Mouse (Mus musculus) embryonic facial prominence, embryonic 15.5 days (tissue): ENCODE data around the gene Pcbp3. TPM values are rescaled to one million over a fixed set of nuclear protein-coding genes. Genes with fewer than 3 reads are reported as not detected.
"Not testable (repeated sequence)": the region's sequence is repeated elsewhere in the genome, so short reads cannot be mapped to it uniquely, and the experiment has no call there.

Source experiments
- ATAC-seq: fragments of 200-750 bp; cut with Nextera tagmentation; 2 replicates; pipeline ENCODE4 v1.8.0; 2017; ENCODE audit warnings: low read depth, moderate TSS enrichment; ENCODE audit not compliant: insufficient number of reproducible peaks, low FRiP score, low TSS enrichment
- H3K27ac ChIP-seq: fragments of 300-500 bp; sonication (generic); replicated peaks from 2 replicates; pipeline ENCODE4 v1.5.1; 2015; ENCODE audit warnings: mild to moderate bottlenecking, inconsistent platforms
- H3K27me3 ChIP-seq: fragments of 300-500 bp; sonication (generic); 2 replicates; pipeline ENCODE4 v1.6.1; 2015; ENCODE audit warnings: inconsistent platforms
- H3K36me3 ChIP-seq: fragments of 300-500 bp; sonication (generic); 2 replicates; pipeline ENCODE4 v1.6.1; 2015; ENCODE audit warnings: mild to moderate bottlenecking, inconsistent platforms
- H3K4me1 ChIP-seq: fragments of 300-500 bp; sonication (generic); 2 replicates; pipeline ENCODE4 v1.6.1; 2015; ENCODE audit warnings: inconsistent platforms
- H3K4me2 ChIP-seq: fragments of 300-500 bp; sonication (generic); replicated peaks from 2 replicates; pipeline ENCODE4 v1.6.1; 2015; ENCODE audit warnings: mild to moderate bottlenecking, inconsistent platforms
- H3K4me3 ChIP-seq: fragments of 300-500 bp; sonication (generic); replicated peaks from 2 replicates; pipeline ENCODE4 v1.5.1; 2015; ENCODE audit warnings: mild to moderate bottlenecking, inconsistent platforms
- H3K9ac ChIP-seq: fragments of 300-500 bp; sonication (generic); 2 replicates; pipeline ENCODE4 v1.6.1; 2015; ENCODE audit warnings: inconsistent platforms
- H3K9me3 ChIP-seq: fragments of 300-500 bp; sonication (generic); replicated peaks from 2 replicates; pipeline ENCODE4 v1.6.1; 2016; ENCODE audit warnings: inconsistent platforms
- WGBS: fragments of 180-500 bp; shearing (Covaris S2); methylation state at CpG from one replicate; pipeline ENCODE4 v1.1.7; 2015; 5-methylcytosine and 5-hydroxymethylcytosine counted together
- polyA plus RNA-seq: library from polyadenylated mRNA; unstranded; fragments of >200 nt; fragmentation: Nextera tagmentation; extraction: Ambion mirVana; gene quantifications from 2 replicates; pipeline ENCODE4 v1.2.1, GENCODE M21; 2015

Gene Pcbp3
- polyA plus RNA-seq, 1 experiment from 2014 or later: 27.7 TPM

- WGBS: 72% methylated on average over 6 of the region's 6 CpGs
- H3K4me1 ChIP-seq, H3K27me3 ChIP-seq, H3K4me2 ChIP-seq, ATAC-seq, H3K36me3 ChIP-seq, H3K27ac ChIP-seq, H3K9me3 ChIP-seq, H3K4me3 ChIP-seq, H3K9ac ChIP-seq: not testable (repeated sequence)
These were observed 10.6 kb upstream of the Pcbp3 start for GRCm38 (mm10) chr10:76972318-76972717.

- Histone ChIP-seq H3K4me1 (peaks cover 4% of the 10 kb centered on the region; the same call in 1 of the 2 replicates), H3K9me3 (no peaks in the 10 kb centered on the region), H3K27me3 (no peaks in the 10 kb centered on the region), H3K4me3 (no peak overlapping the region), H3K4me2 (no peak overlapping the region), H3K27ac (no peak overlapping the region), H3K9ac (no peak overlapping the region), H3K36me3 (no peaks in the 10 kb centered on the region)
- no peak for ATAC-seq
- WGBS: 78% methylated on average over 7 of the region's 7 CpGs
These were observed 9.3 kb upstream of the Pcbp3 start for GRCm38 (mm10) chr10:76970974-76971373.

- H3K9me3 ChIP-seq: no peaks in the 10 kb centered on the region
- no peak overlapping the region; the same call in 1 of the 2 replicates for H3K27ac ChIP-seq
These were observed 2.7 kb upstream of the Pcbp3 start for GRCm38 (mm10) chr10:76964436-76964835.

GRCm38 (mm10) chr10:76963997-76964396 is 2.3 kb upstream of the Pcbp3 start:
- Histone ChIP-seq H3K27ac (no peak overlapping the region; the same call in 1 of the 2 replicates), H3K9ac (no peak overlapping the region), H3K27me3 (no peaks in the 10 kb centered on the region), H3K36me3 (no peaks in the 10 kb centered on the region), H3K9me3 (no peaks in the 10 kb centered on the region), H3K4me1 (peaks cover 49% of the 10 kb centered on the region), H3K4me2 (no peak overlapping the region), H3K4me3 (no peak overlapping the region)
- WGBS: 16% methylated on average over 9 of the region's 9 CpGs
- no peak for ATAC-seq

More at GRCm38 (mm10) chr10:76964436-76964835, 2.7 kb upstream of the Pcbp3 start:
- Histone ChIP-seq H3K4me2 (no peak overlapping the region), H3K9ac (no peak overlapping the region), H3K36me3 (no peaks in the 10 kb centered on the region), H3K4me3 (no peak overlapping the region), H3K27me3 (no peaks in the 10 kb centered on the region), H3K4me1 (peaks cover 49% of the 10 kb centered on the region)
- ATAC-seq: no peak
- 8% methylated on average over 6 of the region's 6 CpGs for WGBS

GRCm38 (mm10) chr10:76961156-76961555 is 531 bp downstream of the Pcbp3 start:
- H3K36me3 ChIP-seq: no peaks in the 10 kb centered on the region
- no peaks in the 10 kb centered on the region for H3K27me3 ChIP-seq
- H3K9ac ChIP-seq: peak overlapping the region; percentile 71
- ATAC-seq: no peak
- 9% methylated on average over 11 of the region's 11 CpGs for WGBS
- H3K4me2 ChIP-seq: peak overlapping the region; percentile 99
- no peaks in the 10 kb centered on the region for H3K9me3 ChIP-seq
- peaks cover 48% of the 10 kb centered on the region for H3K4me1 ChIP-seq
- H3K27ac ChIP-seq: no peak overlapping the region
- peak overlapping the region; percentile 66 for H3K4me3 ChIP-seq

GRCm38 (mm10) chr10:76958201-76958600 is 3.5 kb downstream of the Pcbp3 start:
- Histone ChIP-seq H3K4me3 (no peak overlapping the region), H3K27me3 (no peaks in the 10 kb centered on the region), H3K4me1 (peaks cover 20% of the 10 kb centered on the region), H3K27ac (no peak overlapping the region), H3K9ac (no peak overlapping the region), H3K4me2 (no peak overlapping the region), H3K36me3 (no peaks in the 10 kb centered on the region), H3K9me3 (no peaks in the 10 kb centered on the region)
- WGBS: 48% methylated on average over 3 of the region's 3 CpGs
- ATAC-seq: no peak

- 19% methylated on average over 6 of the region's 6 CpGs for WGBS
- H3K27me3 ChIP-seq: no peaks in the 10 kb centered on the region
- peaks cover 8% of the 10 kb centered on the region for H3K4me1 ChIP-seq
- no peak overlapping the region for H3K9ac ChIP-seq
- no peak overlapping the region for H3K4me2 ChIP-seq
- H3K4me3 ChIP-seq: no peak overlapping the region
- H3K27ac ChIP-seq: no peak overlapping the region
- no peaks in the 10 kb centered on the region for H3K9me3 ChIP-seq
- no peaks in the 10 kb centered on the region for H3K36me3 ChIP-seq
- ATAC-seq: no peak
These were observed 5.5 kb downstream of the Pcbp3 start for GRCm38 (mm10) chr10:76956200-76956599.

GRCm38 (mm10) chr10:76941038-76941437 is 20.6 kb downstream of the Pcbp3 start:
- ATAC-seq: no peak
- Histone ChIP-seq H3K9ac (no peak overlapping the region), H3K4me1 (no peaks in the 10 kb centered on the region), H3K9me3 (no peaks in the 10 kb centered on the region), H3K27me3 (no peaks in the 10 kb centered on the region), H3K4me2 (no peak overlapping the region), H3K4me3 (no peak overlapping the region), H3K27ac (no peak overlapping the region), H3K36me3 (no peaks in the 10 kb centered on the region)
- WGBS: 59% methylated on average over 4 of the region's 4 CpGs

- Histone ChIP-seq H3K4me2 (no peak overlapping the region), H3K9me3 (no peaks in the 10 kb centered on the region), H3K36me3 (no peaks in the 10 kb centered on the region), H3K4me1 (0 out of 2 replicates have a peak, but pooled peaks cover 3% of the 10 kb centered on the region), H3K9ac (no peak overlapping the region), H3K27me3 (no peaks in the 10 kb centered on the region), H3K27ac (no peak overlapping the region), H3K4me3 (no peak overlapping the region)
- no peak for ATAC-seq
- 87% methylated on average over 6 of the region's 6 CpGs for WGBS
These were observed 24.9 kb downstream of the Pcbp3 start for GRCm38 (mm10) chr10:76936827-76937226.

- no peak for ATAC-seq
- Histone ChIP-seq H3K27ac (no peak overlapping the region), H3K36me3 (no peaks in the 10 kb centered on the region), H3K4me1 (0 out of 2 replicates have a peak, but pooled peaks cover 3% of the 10 kb centered on the region), H3K27me3 (no peaks in the 10 kb centered on the region), H3K4me2 (no peak overlapping the region), H3K9me3 (no peaks in the 10 kb centered on the region), H3K4me3 (no peak overlapping the region), H3K9ac (no peak overlapping the region)
- 75% methylated on average over 5 of the region's 5 CpGs for WGBS
These were observed 26.9 kb downstream of the Pcbp3 start for GRCm38 (mm10) chr10:76934805-76935204.

- 0 out of 2 replicates have a peak, but pooled peaks cover 3% of the 10 kb centered on the region for H3K4me1 ChIP-seq
- H3K4me2 ChIP-seq: no peak overlapping the region
- H3K9ac ChIP-seq: no peak overlapping the region
- no peak overlapping the region for H3K27ac ChIP-seq
- no peaks in the 10 kb centered on the region for H3K36me3 ChIP-seq
- no peaks in the 10 kb centered on the region for H3K27me3 ChIP-seq
- 80% methylated on average over 1 of the region's 1 CpGs for WGBS
- ATAC-seq: no peak
- H3K9me3 ChIP-seq: no peaks in the 10 kb centered on the region
- H3K4me3 ChIP-seq: no peak overlapping the region
These were observed 29.9 kb downstream of the Pcbp3 start for GRCm38 (mm10) chr10:76931794-76932193.

- H3K9me3 ChIP-seq: no peaks in the 10 kb centered on the region
- H3K4me3 ChIP-seq: no peak overlapping the region
- H3K27ac ChIP-seq: no peak overlapping the region
- H3K4me2 ChIP-seq: no peak overlapping the region
- WGBS: 60% methylated on average over 6 of the region's 6 CpGs
- no peak overlapping the region for H3K9ac ChIP-seq
- no peaks in the 10 kb centered on the region for H3K36me3 ChIP-seq
- no peaks in the 10 kb centered on the region for H3K27me3 ChIP-seq
- ATAC-seq: no peak; the same call in 1 of the 2 replicates
- H3K4me1 ChIP-seq: 0 out of 2 replicates have a peak, but pooled peaks cover 3% of the 10 kb centered on the region
These were observed 30.6 kb downstream of the Pcbp3 start for GRCm38 (mm10) chr10:76931122-76931521.
